Mouse (Mus musculus) heart, adult 2 months (tissue): Measurements from ENCODE around the gene AC161166.1.

Source experiments
- CTCF ChIP-seq: fragments of 200-600 bp; IDR thresholded peaks from 2 replicates; pipeline ENCODE4 v1.8.1; 2022; ENCODE audit warnings: antibody characterized with exemption, mild to moderate bottlenecking, moderate library complexity
- POLR2A ChIP-seq: fragments of 200-500 bp; IDR thresholded peaks from 2 replicates; pipeline ENCODE4 v1.6.1; 2011; ENCODE audit warnings: mild to moderate bottlenecking, low read depth, low read length, control low read depth; ENCODE audit not compliant: insufficient read depth

DNA sequence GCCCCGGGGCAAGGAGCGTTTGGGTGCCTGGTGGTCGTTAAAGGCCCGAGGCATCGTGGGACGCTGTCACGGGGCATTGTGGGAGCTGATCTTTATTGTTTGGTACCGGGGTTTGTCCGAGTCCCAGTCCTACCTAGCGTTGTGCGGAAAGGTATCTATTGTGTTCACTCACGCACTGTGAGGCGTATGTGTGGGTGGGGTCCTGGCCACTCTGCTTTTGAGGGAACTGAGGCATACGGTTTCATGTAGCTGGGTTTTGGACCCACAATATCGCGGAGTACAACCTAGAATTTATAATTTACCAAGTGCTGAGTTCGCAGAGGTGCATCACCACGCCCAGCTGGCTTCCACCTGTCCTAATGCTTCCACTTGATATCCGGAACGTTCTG lies 4.5 kb downstream of the AC161166.1 start:
- TF ChIP-seq CTCF (no peak), POLR2A (no peak)
